Mouse (Mus musculus): ENCODE measurements at regions not wholly inside any gene's neighbourhood (a gene's known extent, or its start where the extent isn't known, plus 50 kb on each side); places are given as distances from the start of the nearest gene placed in this dataset.
"Not testable (repeated sequence)": the region's sequence is repeated elsewhere in the genome, so short reads cannot be mapped to it uniquely, and the experiment has no call there.

DNA sequence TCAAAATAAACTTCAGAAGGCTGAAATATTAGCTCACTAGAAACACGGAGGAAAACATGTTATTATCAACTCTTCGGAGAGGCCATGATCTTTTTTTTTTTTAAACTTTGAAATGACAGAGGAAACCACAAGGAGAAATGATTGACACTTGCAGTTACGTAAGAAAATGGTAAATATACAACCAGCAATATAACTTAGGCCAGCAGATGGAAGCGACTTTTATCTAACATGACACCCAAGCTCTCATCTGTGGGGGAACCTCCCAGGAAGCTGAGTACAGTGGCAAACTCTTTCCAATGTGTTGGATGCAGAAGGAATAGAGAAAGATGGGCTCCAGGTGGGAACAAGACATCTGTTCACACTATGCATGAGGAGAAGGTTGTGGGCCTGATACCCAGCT lies 104.2 kb downstream of the Gm5426 start:
- in situ Hi-C loops (cut with MboI, MseI) = no loop called here

DNA sequence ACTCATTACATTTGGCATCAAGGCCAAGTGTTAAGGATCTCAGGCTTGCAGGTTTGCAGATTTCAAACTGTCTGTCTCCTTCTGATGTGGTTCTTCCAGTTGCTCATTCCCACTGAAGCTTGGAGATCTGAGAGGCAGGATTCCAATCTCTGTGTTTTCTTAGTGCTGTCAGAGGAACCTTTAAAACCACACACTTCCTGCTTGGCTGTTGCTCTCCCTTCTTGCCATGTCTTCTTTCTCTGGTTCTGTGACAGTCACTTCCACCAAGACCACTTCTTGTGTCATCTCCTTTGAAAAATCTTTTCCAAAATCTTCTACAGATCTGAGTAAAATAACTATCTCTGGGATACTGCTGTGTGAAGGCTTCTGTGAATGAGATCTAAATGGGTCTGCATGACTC lies 117.3 kb downstream of the Gm5426 start:
- in situ Hi-C loops (cut with MboI, MseI) = no loop called here

DNA sequence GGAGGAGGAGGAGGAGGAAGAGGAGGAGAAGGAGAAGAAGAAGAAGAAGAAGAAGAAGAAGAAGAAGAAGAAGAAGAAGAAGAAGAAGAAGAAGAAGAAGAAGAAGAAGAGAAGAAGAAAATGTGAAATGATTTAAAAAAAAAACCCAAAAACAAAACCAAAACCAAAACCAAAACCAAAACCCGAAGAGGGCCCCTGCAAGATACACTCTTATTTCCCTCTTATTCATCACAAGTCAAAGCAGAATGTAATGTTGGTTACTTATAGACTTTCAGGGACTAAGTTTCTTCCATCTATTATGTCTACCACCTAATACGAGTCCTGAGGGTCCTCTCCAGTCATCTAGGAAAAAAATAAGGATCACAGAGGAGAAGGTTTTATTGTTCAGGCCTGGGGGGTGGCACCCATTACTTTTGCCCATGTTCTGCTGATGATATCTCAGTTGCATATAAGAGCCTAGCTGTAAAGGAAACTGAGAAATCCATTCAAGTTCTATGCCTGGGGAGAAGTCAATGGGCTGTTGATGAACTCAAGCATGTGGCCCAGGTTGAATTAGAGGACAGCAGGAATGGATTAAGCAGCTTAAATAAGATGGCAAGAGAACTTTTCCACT lies 118.0 kb downstream of the Gm5426 start:
- in situ Hi-C loops (cut with MboI, MseI) = no loop called here

DNA sequence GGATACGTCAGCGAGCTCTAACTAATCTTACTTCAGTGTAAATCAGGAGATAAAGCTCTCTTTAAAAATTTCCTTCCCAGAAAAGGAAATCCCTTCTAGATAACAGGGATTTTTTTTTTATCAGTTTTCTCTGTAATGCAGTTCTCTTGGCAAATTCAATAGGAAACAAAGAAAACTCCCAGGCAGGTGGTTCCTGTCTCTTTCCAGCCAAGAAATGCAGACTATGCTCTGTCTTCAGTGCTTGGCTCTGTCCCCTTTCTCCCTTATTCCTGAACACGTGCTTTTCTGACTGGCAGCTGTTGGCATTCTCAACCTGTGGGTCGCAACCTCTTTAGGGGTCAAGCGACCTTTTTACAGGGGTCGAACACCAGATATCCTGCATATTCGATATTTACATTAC lies 121.5 kb downstream of the Gm5426 start:
- in situ Hi-C loops (cut with MboI, MseI) = no loop called here

DNA sequence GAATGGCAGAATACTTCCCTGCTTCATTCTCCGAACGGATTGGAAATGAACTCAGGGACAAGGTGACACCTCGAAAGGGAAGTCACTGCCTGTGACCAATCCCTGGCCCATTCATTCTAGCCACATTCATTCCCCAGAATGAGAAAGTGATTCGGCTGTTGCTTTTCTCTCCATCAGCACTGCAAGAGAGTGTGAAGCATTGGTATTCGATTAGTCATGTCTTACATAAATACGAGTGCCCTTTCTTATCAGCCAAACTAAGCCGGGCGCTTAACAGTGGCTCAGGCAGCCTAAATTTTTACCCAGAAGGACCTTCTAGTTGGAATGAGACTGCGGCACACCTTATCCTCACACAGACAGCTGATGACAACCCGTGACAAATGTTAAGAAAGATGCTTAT lies 122.8 kb downstream of the Gm5426 start:
- in situ Hi-C loops (cut with MboI, MseI) = no loop called here

DNA sequence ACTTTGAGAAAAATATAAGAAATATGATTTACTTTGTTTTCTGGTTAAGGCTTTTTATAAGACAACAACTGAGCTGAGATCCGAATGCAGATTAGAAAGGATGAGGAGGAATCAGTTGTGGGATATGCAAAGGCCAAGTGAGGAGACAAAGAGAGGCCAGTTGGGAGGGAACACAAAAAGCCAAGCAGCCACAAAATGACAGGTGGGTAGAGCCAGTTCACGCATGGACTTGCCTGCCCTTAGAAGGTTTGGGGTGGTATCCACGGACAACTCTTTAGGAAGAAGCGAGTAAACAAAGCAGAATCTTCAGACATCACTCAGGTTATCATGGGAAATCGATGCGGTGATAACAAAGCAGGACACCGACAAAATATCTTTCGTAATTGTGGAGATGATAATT lies 123.2 kb downstream of the Gm5426 start:
- in situ Hi-C loops (cut with MboI, MseI) = no loop called here

DNA sequence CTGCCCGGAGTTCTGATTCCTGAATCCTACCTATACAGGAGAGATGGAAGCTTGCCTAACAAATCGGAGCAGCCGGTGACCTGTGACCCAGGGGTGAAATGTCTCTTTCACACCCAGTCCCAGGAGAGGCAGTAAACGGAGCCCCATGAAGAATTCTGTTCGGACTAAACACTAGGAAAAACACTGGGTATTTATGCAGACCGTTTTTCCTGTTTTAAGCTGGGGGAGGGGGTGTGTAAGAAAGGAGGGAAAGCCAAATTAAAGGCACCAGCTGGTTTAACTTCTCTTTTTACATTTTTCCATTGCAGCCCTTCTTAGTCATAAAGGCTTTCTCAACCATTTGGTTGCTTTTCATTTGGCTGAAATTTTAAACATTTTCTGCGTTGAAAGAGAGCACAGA lies 127.1 kb downstream of the Gm5426 start:
- in situ Hi-C loops (cut with MboI, MseI) = no loop called here

DNA sequence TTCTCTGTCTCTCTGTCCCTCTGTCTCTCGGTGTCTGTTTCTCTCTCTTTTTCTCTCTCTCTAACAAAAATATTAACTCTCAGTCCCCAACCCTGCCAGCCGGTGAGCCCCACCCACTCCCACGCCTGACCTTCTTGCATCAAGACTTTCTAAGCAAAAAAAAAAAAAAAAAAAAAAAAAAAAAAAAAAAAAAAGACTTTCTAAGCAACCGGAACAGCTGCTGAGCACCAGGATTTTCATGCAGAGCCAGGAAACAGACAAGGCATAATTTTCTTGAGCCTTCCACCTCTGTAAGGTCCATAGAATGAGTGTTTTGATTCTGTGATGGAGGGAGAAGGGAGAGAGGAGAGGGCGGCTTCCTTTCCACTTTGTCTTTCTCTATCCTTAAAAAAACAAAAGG lies 128.0 kb downstream of the Gm5426 start:
- in situ Hi-C loops (cut with MboI, MseI) = no loop called here

DNA sequence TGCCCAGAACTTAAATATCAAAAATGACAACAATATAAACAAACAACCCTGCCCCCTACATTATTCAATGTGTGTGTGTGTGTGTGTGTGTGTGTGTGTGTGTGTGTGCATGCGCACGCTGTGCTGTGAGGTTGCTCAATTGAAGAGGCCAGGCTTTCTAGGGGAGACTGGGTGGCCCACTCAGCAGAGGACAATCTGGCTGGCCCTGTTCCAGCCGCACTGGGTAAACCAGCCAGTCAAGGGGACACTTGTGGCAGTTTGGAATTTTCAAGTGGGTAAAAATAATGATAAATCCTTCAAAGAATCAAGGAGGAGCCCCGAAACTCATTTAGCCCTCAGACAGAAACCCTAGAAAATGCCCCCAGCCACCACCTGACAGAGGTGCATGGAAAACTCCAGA lies 128.5 kb downstream of the Gm5426 start:
- in situ Hi-C loops (cut with MboI, MseI) = no loop called here

DNA sequence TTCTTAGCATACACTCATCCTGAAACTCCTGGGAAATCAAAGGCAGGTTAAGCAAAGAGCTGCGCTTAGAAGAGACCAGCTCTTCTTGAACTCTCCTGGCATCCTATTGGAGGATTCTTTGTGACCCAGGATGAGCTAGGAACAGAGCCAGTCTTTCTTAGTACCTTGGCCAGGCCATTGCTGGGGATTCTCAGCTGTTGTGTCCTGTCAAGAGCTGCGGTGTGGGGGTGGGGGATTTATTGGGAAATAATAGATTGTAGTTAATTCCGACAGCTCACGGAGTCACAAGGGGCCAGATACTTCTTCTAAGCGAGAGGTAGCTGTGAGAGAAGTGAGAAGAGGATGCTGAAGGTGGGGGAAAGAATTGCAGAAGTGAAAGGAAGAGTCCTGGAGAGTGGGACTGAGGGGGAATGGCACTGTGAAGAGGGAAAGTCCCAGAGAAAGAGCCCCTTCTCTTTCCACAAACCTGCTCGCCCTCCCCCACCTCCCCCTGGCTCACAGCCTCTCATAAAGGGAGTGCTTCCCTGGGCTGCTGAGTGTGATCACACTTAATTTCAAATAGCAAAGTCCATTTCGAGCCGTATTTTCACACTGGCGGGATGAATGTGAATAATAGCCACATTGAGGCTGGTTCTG lies 129.8 kb downstream of the Gm5426 start:
- in situ Hi-C loops (cut with MboI, MseI) = no loop called here

DNA sequence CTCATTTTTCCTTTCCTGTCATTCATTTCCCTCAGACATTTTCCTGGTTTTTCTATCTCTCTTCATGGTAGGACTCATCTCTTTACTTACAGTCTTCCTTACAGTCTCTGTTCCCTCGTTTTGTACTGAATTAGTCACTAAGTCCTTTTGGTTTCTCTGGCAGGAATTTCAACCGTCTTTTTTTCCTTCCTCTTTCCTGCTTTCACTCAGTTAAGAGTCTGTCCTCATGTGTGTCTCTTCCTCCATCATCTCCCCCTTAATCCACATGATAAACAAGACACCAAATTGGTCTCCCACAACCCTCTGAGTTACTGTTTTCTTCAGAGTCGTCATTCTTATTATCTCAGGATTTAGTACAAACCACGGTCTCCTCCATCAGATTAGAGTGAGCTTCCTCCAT lies 131.2 kb downstream of the Gm5426 start:
- in situ Hi-C loops (cut with MboI, MseI) = no loop called here

DNA sequence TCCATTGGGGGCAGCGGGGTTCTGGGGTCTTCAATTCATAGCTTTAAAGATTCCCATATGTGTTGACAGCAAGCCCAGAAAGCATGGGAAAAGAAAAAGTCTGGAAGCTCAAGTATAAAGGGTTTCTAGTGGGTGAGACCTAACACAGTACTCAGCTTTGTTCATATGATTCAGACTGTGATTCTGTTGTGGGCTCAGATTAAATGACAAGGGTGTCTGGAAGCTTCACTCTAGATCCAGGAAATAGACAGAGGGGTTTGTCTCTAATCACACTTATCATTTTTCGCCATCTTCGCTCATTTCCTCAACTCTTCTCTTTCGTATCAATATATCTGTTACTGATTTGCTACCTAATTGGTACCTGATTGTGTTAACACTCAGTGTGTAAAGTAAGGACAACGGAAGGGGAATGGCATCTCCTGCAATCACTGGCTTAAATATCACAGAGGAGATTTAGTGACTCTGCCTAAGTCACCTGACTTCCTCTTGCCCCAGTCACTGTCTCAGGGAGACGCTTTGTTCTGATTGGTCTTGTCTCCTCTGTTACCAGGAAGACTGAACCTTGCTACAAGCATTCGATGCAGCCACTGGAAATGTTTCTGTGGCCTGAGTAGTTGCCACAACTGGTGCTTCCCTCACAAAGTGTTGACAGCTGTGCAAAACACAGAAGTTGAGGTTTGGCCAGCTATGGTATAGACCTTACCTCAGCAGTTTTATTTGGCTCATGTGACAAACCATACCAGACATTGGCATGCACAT lies 137.4 kb downstream of the Gm5426 start:
- in situ Hi-C loops (cut with MboI, MseI) = no loop called here

DNA sequence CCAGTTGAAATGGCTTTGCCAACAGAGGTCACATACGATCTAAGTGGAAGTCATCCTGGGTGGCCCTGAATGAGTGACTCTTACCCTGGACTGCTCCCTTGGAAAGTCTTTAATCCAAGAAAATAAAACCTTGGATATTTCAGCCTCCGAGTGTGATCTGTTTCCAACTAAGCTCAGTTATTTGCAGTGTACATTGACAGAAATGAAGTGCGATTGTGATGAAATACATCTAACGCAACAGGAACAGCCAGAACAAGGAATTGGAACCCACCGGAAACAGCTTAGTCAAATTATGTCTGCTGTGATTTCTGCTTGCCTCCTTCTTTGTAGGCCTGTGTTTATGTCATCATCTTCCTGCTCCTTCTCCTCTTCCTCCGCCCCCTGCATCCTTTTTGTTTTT lies 143.7 kb downstream of the Gm5426 start:
- in situ Hi-C loops (cut with MboI, MseI) = no loop called here

DNA sequence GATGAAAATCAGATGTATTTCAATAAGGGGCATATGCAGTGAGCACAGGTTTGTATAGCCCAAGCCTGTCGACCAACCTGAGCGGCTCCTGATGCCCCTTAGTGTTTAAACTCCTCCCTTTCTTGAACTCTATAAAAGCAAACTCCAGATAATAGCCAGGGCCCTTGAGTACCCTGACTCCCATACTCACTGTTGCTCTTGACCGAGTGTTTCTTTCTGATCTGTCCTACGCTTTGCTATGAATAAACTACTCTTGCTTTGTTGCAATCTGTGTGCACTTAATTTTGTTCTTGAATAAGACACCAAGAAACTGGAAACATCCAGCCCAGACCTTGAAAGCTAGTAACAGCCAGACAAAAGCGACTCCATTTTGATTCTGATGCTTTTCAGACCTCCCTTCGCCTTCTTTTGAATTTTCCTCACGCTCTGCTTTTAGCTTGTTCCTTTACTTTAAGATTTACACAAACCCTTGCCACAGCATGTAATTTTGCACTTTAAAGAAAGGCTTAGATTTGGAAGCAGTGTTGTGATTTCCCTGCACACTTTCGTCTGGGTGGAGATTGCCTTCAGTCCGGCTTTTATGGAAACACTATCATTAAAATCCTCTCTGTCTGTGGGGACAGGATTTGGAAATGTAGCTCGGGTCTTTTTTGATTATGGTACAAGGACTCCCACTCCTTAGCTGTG lies 149.1 kb downstream of the Gm5426 start:
- in situ Hi-C loops (cut with MboI, MseI) = no loop called here

DNA sequence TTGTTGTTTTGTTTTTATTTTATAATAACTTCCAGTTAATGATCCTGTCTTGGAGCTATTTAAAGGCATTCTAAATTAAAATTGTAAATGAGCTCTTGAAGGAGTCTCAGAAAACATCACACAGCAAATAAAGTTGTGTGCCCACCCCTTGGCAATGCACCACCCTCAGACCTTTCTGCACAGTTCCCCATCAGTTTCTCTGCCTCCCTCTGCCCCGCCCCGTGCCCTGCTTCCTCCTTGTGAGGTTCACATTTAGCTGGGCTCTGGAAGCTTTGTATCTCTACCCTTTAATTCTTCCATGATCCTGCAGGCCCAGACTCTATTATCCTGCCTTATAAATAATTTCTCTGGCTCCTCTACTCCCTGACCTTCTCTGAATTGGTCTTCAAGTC lies 149.7 kb downstream of the Gm5426 start:
- in situ Hi-C loops (cut with MboI, MseI) = no loop called here

DNA sequence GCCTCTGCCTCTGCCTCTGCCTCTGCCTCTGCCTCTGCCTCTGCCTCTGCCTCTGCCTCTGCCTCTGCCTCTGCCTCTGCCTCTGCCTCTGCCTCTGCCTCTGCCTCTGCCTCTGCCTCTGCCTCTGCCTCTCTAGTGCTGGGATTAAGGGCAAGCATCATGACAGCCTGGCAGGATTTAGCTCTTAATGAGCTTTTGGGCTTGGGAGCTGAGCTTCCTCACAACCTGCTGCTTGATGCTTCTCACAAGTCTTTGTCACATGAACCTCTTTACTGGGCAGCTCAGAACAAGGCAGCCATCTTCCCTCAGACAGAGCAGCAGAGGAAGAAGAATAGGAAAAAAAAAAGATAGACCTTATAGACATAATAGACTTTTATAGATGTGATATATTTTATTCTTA lies 152.6 kb downstream of the Gm5426 start:
- in situ Hi-C loops (cut with MboI, MseI) = not testable (repeated sequence)

DNA sequence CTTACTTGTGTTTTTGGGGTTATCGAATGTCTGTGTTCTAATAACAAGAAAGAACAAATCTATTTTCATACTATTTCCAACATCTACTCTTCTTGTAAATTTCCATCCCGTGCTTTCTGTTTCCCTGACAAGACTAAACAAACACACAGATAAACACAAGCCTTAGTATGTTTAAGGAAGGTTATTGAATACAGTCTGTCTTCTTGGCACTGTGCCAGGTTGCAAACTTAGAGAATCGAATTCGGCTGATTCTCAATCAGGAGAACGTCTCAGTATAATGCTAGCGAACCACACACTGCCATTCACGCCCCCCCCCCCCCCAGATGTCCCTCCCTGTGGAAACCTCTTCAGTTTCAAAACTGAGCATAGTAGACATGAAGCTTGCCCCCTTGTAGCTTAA lies 157.2 kb downstream of the Gm5426 start:
- in situ Hi-C loops (cut with MboI, MseI) = no loop called here

DNA sequence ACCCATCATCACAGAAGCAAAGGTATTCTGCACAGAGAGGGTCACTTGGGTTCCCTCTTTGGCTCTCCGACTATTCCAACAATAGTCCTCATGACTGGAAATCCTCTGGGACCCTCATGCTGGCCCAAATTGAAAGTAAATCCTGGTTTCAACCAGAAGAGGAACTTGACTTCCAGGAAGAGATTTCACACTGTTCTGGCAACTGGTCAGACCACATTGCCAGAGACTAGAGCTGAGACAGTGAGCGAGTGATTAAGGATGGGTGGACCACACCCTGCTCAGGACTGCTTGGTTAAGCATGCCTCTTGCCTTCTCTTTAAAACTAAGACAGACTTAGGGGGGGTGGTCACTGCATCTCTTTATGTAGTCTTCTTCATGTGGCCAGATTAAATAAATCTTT lies 158.3 kb downstream of the Gm5426 start:
- in situ Hi-C loops (cut with MboI, MseI) = no loop called here

DNA sequence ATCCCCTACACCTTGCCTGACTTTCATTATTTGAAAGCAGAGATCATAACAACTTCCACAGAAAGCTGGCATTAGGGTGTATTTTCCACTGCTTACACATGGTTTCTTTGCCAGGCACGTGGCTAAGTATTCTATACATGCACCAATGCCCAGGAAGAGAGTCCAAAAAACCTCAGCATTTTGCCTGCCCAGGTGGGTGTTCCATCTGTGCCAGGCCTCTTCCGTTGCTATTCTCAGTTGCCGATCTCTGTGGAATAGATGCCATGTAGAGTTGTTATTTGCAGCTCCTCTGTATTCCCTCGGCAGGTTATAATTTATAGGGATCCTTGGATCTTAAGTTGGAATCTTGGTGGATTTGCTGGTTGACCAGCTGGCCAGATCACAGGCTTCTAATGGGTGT lies 161.3 kb downstream of the Gm5426 start:
- in situ Hi-C loops (cut with MboI, MseI) = no loop called here

DNA sequence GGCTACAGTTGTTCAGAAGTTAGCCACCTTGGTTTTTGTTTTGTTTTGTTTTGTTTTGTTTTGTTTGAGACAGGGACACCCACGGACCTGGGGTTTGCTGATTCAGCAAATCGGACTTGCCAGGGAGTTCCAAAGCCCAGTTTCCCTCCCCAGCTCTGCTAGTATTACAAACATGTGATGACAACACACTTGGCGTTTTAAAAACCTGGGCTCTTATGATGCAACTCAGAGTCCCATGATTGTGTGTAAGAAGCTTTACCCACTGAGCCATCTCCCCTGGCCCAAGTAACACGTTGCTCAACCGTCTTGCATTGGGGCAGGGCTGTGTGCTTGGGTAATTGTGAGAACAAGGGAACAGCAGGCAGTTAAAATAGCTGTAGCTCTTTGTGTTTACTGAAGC lies 162.2 kb downstream of the Gm5426 start:
- in situ Hi-C loops (cut with MboI, MseI) = no loop called here

DNA sequence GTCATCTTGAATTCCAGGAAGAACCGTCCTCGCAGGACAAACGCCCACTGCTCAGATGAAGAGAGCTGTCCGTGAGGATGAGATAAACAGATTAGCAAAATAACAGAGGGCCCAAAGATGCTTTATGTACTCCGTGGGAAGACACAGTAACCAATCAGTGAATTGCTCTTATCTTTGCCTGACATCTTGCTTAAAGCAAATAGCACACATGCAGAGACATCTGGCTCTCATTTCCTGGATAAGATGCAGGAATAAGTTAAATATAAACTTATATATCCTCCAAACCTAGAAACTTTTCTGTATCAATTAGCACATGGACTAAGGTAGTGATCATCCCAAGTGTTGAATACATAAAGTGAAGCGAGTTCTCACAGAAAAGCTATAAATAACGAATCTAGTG lies 169.3 kb downstream of the Gm5426 start:
- in situ Hi-C loops (cut with MboI, MseI) = no loop called here

DNA sequence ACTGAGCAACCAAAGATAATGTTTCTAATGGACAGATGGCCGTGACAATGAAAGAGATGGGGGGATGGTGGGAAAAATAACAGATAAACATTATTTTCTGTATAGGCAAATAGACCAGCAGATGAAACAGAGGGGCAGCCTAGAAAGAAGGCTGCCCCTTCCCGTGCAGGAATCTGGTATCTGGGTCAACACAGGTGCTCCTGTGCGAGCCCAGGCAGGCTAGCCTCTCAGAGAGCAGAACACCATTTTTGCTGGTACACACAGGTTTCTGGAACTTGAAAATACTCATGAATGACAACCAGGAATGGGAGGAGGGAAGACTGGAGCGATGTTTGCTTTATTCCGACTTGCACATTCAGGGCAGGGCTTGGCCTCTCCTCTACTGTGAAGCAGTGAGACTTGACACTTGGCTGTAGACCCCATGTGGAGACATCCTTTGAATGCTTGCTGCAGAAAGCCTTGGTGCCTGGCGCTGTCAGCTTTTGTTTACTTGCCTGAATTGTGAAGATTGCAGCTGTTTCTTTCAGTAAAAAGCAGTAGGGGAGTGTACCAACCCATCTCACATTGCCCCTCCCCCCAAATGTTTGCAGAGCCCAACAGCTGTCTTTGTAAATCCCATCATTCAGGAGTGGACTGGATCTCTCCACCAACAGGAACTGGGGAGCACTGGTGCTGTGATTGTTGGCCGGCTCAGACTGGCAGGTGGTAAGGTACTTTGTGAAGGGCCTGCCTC lies 172.5 kb downstream of the Gm5426 start:
- in situ Hi-C loops (cut with MboI, MseI) = no loop called here
